30 mouse cellular contexts compared by ENCODE assay signal in genomic region chr7:115540261-115540660, GRCm38 (mm10).
DNase-seq lines count a peak whose midpoint lies in the region; ATAC-seq lines count a peak whose summit lies in the region.
"Had no signal": no experiment of that assay in that cellular context is flagged by ENCODE, and none has a peak within 500 bp of the region (broad histone marks: within the 10 kb centered on the region; RNA-seq: fewer than 3 reads in every experiment).

No protein-coding gene starts in this region.

- H3K4me3 ChIP-seq in kidney, embryonic 15.5 days (replicated peaks): no peak overlapping the region
- H3K4me3 ChIP-seq in embryonic facial prominence, embryonic 13.5 days: no peak overlapping the region
- H3K4me3 ChIP-seq: embryonic facial prominence, embryonic 15.5 days; forebrain, embryonic 12.5 days; heart, embryonic 13.5 days; hindbrain, embryonic 10.5 days; liver, embryonic 12.5 days; midbrain, embryonic 10.5 days; myocyte; neural tube, embryonic 12.5 days had no signal

- no peak overlapping the region for H3K27ac ChIP-seq in kidney, embryonic 15.5 days
- 0 out of 2 replicates have a peak overlapping the region, but pooled peaks have one; percentile 4 for H3K27ac ChIP-seq in embryonic facial prominence, embryonic 13.5 days
- H3K27ac ChIP-seq: embryonic facial prominence, embryonic 15.5 days; forebrain, embryonic 12.5 days; heart, embryonic 13.5 days; hindbrain, embryonic 10.5 days; liver, embryonic 12.5 days; macrophage; midbrain, embryonic 10.5 days; neural tube, embryonic 12.5 days had no signal

- no peaks in the 10 kb centered on the region for H3K27me3 ChIP-seq in kidney, embryonic 15.5 days
- peaks cover 28% of the 10 kb centered on the region for H3K27me3 ChIP-seq in embryonic facial prominence, embryonic 13.5 days
- H3K27me3 ChIP-seq: forebrain, embryonic 12.5 days; heart, embryonic 13.5 days; liver, embryonic 12.5 days; neural tube, embryonic 12.5 days had no signal

- 0 out of 2 replicates have a peak, but pooled peaks have one; percentile 67 for ATAC-seq in kidney, embryonic 15.5 days (replicated peaks; ENCODE audit: low FRiP score)
- ATAC-seq in common myeloid progenitor, adult 5-6 weeks (replicated peaks; ENCODE audit: low read depth, poor library complexity, severe bottlenecking): peak; percentile 52
- ATAC-seq in embryonic facial prominence, embryonic 13.5 days (ENCODE audit: insufficient number of reproducible peaks, insufficient read depth, low FRiP score, low TSS enrichment, low read depth): no peak
- ATAC-seq in megakaryocyte progenitor cell, adult 5-6 weeks (replicated peaks; ENCODE audit: poor library complexity): peak; percentile 71
- ATAC-seq: activated CD4-positive, CD25-positive, alpha-beta regulatory T cell, adult 4 months; forebrain, postnatal 0 days; hindbrain, embryonic 16.5 days; liver, embryonic 12.5 days; liver, postnatal 0 days had no signal

- WGBS in kidney, embryonic 15.5 days: 21% methylated on average over 2 of the region's 2 CpGs
- WGBS in embryonic facial prominence, embryonic 13.5 days: 28% methylated on average over 2 of the region's 2 CpGs

- DNase-seq in kidney, adult 8-10 months: no peak
- DNase-seq in frontal cortex, postnatal 14 days (ENCODE audit: low spot score in 2 of 2): no peak
- DNase-seq: adrenal gland, adult 2 months; adrenal gland, postnatal 36 days; B cell, adult 2 months; cerebellum, adult 2 months; cerebellum, postnatal 14 days; forebrain, postnatal 0 days; gastrocnemius, postnatal 25 days; heart, postnatal 10 days; kidney, adult 18-20 months; kidney, postnatal 36 days; liver, postnatal 0 days; lung, postnatal 10 days; right cerebral cortex, postnatal 14 days had no signal

- no peak overlapping the region for H3K9ac ChIP-seq in kidney, embryonic 15.5 days
- H3K9ac ChIP-seq in embryonic facial prominence, embryonic 13.5 days: no peak overlapping the region
- H3K9ac ChIP-seq: embryonic facial prominence, embryonic 15.5 days; forebrain, embryonic 12.5 days; forebrain, postnatal 0 days; heart, embryonic 13.5 days; liver, embryonic 12.5 days; liver, postnatal 0 days; neural tube, embryonic 12.5 days had no signal

- no peaks in the 10 kb centered on the region for H3K36me3 ChIP-seq in kidney, embryonic 15.5 days
- peaks cover 12% of the 10 kb centered on the region for H3K36me3 ChIP-seq in embryonic facial prominence, embryonic 13.5 days
- H3K36me3 ChIP-seq: embryonic facial prominence, embryonic 15.5 days; hindbrain, embryonic 10.5 days had no signal

- H3K4me2 ChIP-seq in kidney, embryonic 15.5 days: no peak overlapping the region
- H3K4me2 ChIP-seq in embryonic facial prominence, embryonic 13.5 days: no peak overlapping the region
- H3K4me2 ChIP-seq: embryonic facial prominence, embryonic 15.5 days; forebrain, embryonic 12.5 days; heart, embryonic 13.5 days; liver, embryonic 12.5 days; neural tube, embryonic 12.5 days had no signal

- H3K9me3 ChIP-seq in kidney, embryonic 15.5 days (replicated peaks): no peaks in the 10 kb centered on the region
- H3K9me3 ChIP-seq in embryonic facial prominence, embryonic 13.5 days: no peaks in the 10 kb centered on the region
- H3K9me3 ChIP-seq: embryonic facial prominence, embryonic 15.5 days; forebrain, embryonic 12.5 days; heart, embryonic 13.5 days; hindbrain, embryonic 10.5 days; liver, embryonic 12.5 days; midbrain, embryonic 10.5 days; neural tube, embryonic 12.5 days had no signal

- peaks cover 4% of the 10 kb centered on the region; the same call in 1 of the 2 replicates for H3K4me1 ChIP-seq in kidney, embryonic 15.5 days
- H3K4me1 ChIP-seq in embryonic facial prominence, embryonic 13.5 days: peaks cover 13% of the 10 kb centered on the region; the same call in 1 of the 2 replicates
- H3K4me1 ChIP-seq: embryonic facial prominence, embryonic 15.5 days; liver, embryonic 12.5 days had no signal
